Mouse (Mus musculus): ENCODE data around the gene Rbfox1. TPM values are rescaled to one million over a fixed set of nuclear protein-coding genes. Genes with fewer than 3 reads are reported as not detected.

The Rbfox1 gene
- total RNA-seq (2015; ENCODE audit: low replicate concordance) (not detected in 2 replicates), total RNA-seq (2017; ENCODE audit: low replicate concordance) (not detected in 2 replicates)

GRCm38 (mm10) chr16:5884746-5885689 is at the start of gene Rbfox1:
TSS of gene Rbfox1 (plus strand) at chr16:5885355.
- no peak for ATAC-seq (replicated peaks; ENCODE audit: low FRiP score, poor library complexity, severe bottlenecking)

GRCm38 (mm10) chr16:5836744-5837143 is 48.4 kb upstream of the Rbfox1 start:
- no peak for ATAC-seq (replicated peaks; ENCODE audit: low FRiP score, poor library complexity, severe bottlenecking)

GRCm38 (mm10) chr16:5841167-5841566 is 44.0 kb upstream of the Rbfox1 start:
- ATAC-seq (replicated peaks; ENCODE audit: low FRiP score, poor library complexity, severe bottlenecking): no peak

GRCm38 (mm10) chr16:5845645-5846044 is 39.5 kb upstream of the Rbfox1 start:
- no peak for ATAC-seq (replicated peaks; ENCODE audit: low FRiP score, poor library complexity, severe bottlenecking)

- no peak for ATAC-seq (replicated peaks; ENCODE audit: low FRiP score, poor library complexity, severe bottlenecking)
These were observed 32.1 kb upstream of the Rbfox1 start for GRCm38 (mm10) chr16:5853055-5853454.

- ATAC-seq (replicated peaks; ENCODE audit: low FRiP score, poor library complexity, severe bottlenecking): no peak
These were observed 20.8 kb upstream of the Rbfox1 start for GRCm38 (mm10) chr16:5864350-5864749.

- ATAC-seq (replicated peaks; ENCODE audit: low FRiP score, poor library complexity, severe bottlenecking): no peak
These were observed 18.2 kb upstream of the Rbfox1 start for GRCm38 (mm10) chr16:5866966-5867365.

GRCm38 (mm10) chr16:5870391-5870790 is 14.8 kb upstream of the Rbfox1 start:
- ATAC-seq (replicated peaks; ENCODE audit: low FRiP score, poor library complexity, severe bottlenecking): no peak

- no peak for ATAC-seq (replicated peaks; ENCODE audit: low FRiP score, poor library complexity, severe bottlenecking)
These were observed 3.3 kb upstream of the Rbfox1 start for GRCm38 (mm10) chr16:5881820-5882219.

GRCm38 (mm10) chr16:5885690-5886050 is 515 bp downstream of the Rbfox1 start:
- ATAC-seq (replicated peaks; ENCODE audit: low FRiP score, poor library complexity, severe bottlenecking): no peak

GRCm38 (mm10) chr16:5895564-5895963 is 10.4 kb downstream of the Rbfox1 start:
- no peak for ATAC-seq (replicated peaks; ENCODE audit: low FRiP score, poor library complexity, severe bottlenecking)

GRCm38 (mm10) chr16:5898330-5898729 is 13.2 kb downstream of the Rbfox1 start:
- no peak for ATAC-seq (replicated peaks; ENCODE audit: low FRiP score, poor library complexity, severe bottlenecking)

GRCm38 (mm10) chr16:5910742-5911141 is 25.6 kb downstream of the Rbfox1 start:
- no peak for ATAC-seq (replicated peaks; ENCODE audit: low FRiP score, poor library complexity, severe bottlenecking)

GRCm38 (mm10) chr16:5911880-5912327 is 26.7 kb downstream of the Rbfox1 start:
- ATAC-seq (replicated peaks; ENCODE audit: low FRiP score, poor library complexity, severe bottlenecking): no peak

GRCm38 (mm10) chr16:5917937-5918336 is 32.8 kb downstream of the Rbfox1 start:
- ATAC-seq (replicated peaks; ENCODE audit: low FRiP score, poor library complexity, severe bottlenecking): no peak

GRCm38 (mm10) chr16:5926986-5927385 is 41.8 kb downstream of the Rbfox1 start:
- no peak for ATAC-seq (replicated peaks; ENCODE audit: low FRiP score, poor library complexity, severe bottlenecking)

- no peak for ATAC-seq (replicated peaks; ENCODE audit: low FRiP score, poor library complexity, severe bottlenecking)
These were observed 46.5 kb downstream of the Rbfox1 start for GRCm38 (mm10) chr16:5931680-5932079.

- ATAC-seq (replicated peaks; ENCODE audit: low FRiP score, poor library complexity, severe bottlenecking): no peak
These were observed 54.9 kb downstream of the Rbfox1 start for GRCm38 (mm10) chr16:5940016-5940415.

GRCm38 (mm10) chr16:5945682-5946081 is 60.5 kb downstream of the Rbfox1 start:
- ATAC-seq (replicated peaks; ENCODE audit: low FRiP score, poor library complexity, severe bottlenecking): no peak

- no peak for ATAC-seq (replicated peaks; ENCODE audit: low FRiP score, poor library complexity, severe bottlenecking)
These were observed 68.0 kb downstream of the Rbfox1 start for GRCm38 (mm10) chr16:5953106-5953505.

GRCm38 (mm10) chr16:5957418-5957817 is 72.3 kb downstream of the Rbfox1 start:
- ATAC-seq (replicated peaks; ENCODE audit: low FRiP score, poor library complexity, severe bottlenecking): no peak
